Mouse (Mus musculus): ENCODE results near the gene Epha6. TPM values are rescaled to one million over a fixed set of nuclear protein-coding genes. Genes with fewer than 3 reads are reported as not detected.
"Not testable (repeated sequence)": the region's sequence is repeated elsewhere in the genome, so short reads cannot be mapped to it uniquely, and the experiment has no call there.

The Epha6 gene
- polyA plus RNA-seq, 1 experiment from 2014 or later: 0.46 TPM

DNA sequence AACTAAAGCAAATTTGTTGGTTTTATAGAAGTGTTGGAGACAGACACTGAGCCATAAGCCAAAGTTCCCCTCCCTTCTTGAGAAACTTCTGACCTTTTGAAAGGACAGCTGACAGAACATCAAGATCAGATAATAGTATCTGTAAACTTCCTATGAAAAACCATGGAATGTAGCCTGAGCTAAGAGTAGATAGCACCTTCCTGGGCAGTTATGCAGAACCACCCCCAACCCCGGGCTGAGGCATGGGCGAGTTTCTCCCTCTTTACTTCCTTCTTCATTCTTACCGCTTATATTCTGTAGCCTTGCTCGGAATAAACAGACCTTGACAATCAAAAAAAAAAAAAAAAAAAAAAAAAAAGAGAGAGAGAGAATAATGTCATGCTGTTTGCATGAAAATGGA is 805.5 kb downstream of the Epha6 start:
- not testable (repeated sequence) for DNase-seq (ENCODE audit: low spot score); H3K36me3 ChIP-seq; H3K9me3 ChIP-seq; H3K4me1 ChIP-seq; H3K4me3 ChIP-seq; H3K27ac ChIP-seq; H3K27me3 ChIP-seq (ENCODE audit: insufficient read depth, poor library complexity, severe bottlenecking)
- WGBS: 74% methylated on average over 4 of the region's 4 CpGs

DNA sequence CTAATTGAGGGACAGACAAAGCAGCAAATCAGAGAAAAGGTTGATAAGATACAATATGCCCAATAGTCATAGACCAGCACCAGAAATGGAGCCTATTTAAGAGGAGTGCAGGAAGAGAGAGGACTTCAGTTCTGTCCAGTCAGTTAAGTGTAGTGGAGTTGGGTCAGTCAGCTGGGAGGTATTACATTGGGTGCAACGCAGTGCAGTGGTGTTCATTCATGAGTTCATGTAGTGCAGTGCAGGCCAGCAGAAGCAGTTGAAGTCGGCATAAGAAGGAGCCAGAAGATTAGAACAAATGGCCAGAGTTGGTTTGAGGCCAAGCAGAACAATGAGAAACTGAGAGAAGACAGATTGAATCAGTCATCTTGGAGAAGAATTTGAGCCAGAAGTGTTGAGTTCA is 833.0 kb downstream of the Epha6 start:
- Histone ChIP-seq H3K27me3 (ENCODE audit: insufficient read depth, poor library complexity, severe bottlenecking) (no peaks in the 10 kb centered on the region), H3K36me3 (no peaks in the 10 kb centered on the region), H3K4me3 (no peak overlapping the region), H3K4me1 (no peaks in the 10 kb centered on the region), H3K9me3 (no peaks in the 10 kb centered on the region), H3K27ac (no peak overlapping the region)
- DNase-seq (ENCODE audit: low spot score): no peak
- WGBS: 72% methylated on average over 2 of the region's 2 CpGs

DNA sequence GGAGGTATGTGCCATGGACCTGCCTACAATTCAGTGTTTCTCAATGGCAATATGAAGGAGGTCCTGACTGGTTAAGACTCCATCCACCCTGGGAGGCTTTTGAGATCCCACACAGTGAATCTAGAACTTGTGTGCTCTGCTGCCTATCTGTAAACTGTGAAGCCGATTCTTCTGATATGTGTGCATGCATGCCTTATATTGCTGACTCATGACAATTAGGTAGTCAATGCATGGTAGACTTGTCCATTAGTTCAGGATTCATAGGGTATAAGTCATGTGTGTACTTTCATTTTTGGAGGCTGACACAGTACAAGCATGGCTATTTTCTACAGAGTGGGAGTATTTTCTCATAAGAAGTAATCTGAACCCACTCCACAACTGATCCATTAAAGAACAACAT is 834.9 kb downstream of the Epha6 start:
- no peaks in the 10 kb centered on the region for H3K36me3 ChIP-seq
- H3K4me3 ChIP-seq: no peak overlapping the region
- H3K4me1 ChIP-seq: no peaks in the 10 kb centered on the region
- no peak for DNase-seq (ENCODE audit: low spot score)
- 94% methylated on average over 1 of the region's 1 CpGs for WGBS
- H3K27me3 ChIP-seq (ENCODE audit: insufficient read depth, poor library complexity, severe bottlenecking): no peaks in the 10 kb centered on the region
- H3K27ac ChIP-seq: no peak overlapping the region
- H3K9me3 ChIP-seq: no peaks in the 10 kb centered on the region

DNA sequence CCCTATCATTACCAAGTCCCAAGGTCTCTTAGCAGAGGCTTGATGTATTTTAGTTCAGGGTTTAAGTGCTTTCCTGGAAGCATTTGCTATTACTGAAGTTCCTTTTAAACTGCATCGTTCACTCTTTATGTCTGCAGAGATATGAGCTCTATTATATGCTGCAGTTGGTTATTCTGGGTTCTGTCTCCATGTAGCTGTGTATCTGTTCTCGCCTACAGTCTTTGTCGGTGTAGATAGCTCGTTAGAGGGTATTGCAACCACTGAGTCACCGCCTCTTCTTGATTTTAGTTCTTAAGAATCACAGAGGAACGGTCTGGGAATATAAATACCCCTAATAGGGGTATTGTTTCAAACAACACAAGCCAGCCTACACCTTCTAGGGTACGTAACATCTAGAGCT is 835.4 kb downstream of the Epha6 start:
- no peaks in the 10 kb centered on the region for H3K4me1 ChIP-seq
- no peaks in the 10 kb centered on the region for H3K27me3 ChIP-seq (ENCODE audit: insufficient read depth, poor library complexity, severe bottlenecking)
- H3K4me3 ChIP-seq: no peak overlapping the region
- no peaks in the 10 kb centered on the region for H3K36me3 ChIP-seq
- WGBS: 80% methylated on average over 7 of the region's 7 CpGs
- no peak overlapping the region for H3K27ac ChIP-seq
- no peaks in the 10 kb centered on the region for H3K9me3 ChIP-seq
- DNase-seq (ENCODE audit: low spot score): no peak

DNA sequence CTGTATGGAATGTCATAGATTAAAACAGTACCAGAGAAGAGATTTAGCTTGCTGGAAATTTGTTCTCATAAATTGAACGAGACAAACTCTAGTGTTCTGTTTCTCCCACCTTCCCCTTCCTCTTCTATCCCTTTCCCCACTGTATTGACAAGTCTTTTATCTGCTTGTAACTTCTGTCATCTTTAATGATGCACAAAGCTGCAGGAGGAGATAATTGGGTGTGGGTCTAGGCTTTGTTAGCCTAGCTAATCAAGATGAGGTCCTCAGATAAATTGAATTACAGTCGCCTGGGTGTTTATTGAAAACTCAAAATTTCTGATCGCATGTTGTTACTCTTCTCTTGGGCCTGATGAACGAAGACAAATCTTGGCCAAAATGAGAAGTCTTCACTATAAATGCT is 844.5 kb downstream of the Epha6 start:
- Histone ChIP-seq H3K27me3 (ENCODE audit: insufficient read depth, poor library complexity, severe bottlenecking) (no peaks in the 10 kb centered on the region), H3K36me3 (no peaks in the 10 kb centered on the region), H3K4me3 (no peak overlapping the region), H3K9me3 (no peaks in the 10 kb centered on the region), H3K4me1 (no peaks in the 10 kb centered on the region), H3K27ac (no peak overlapping the region)
- DNase-seq (ENCODE audit: low spot score): no peak
- 74% methylated on average over 4 of the region's 4 CpGs for WGBS

DNA sequence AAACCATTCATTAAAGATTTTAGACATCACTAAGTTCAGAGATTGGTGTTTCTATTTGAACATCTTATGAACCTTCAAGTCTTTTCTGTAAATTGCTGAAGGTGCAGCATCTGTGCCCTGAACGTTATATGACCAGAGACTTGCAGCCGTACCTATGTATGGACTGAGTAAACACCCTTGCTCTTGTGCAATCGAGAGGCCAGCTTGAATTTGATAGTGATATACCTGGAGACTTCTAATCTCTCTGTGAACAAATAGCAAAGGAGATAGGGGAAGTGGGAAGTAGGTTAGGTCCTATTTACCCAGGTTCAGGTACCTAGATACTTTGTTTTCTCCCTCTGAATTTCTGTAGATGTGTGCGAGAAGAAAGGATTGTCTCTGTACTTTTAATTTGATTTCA is 854.4 kb downstream of the Epha6 start:
- Histone ChIP-seq H3K4me3 (no peak overlapping the region), H3K9me3 (no peaks in the 10 kb centered on the region), H3K36me3 (no peaks in the 10 kb centered on the region), H3K27ac (no peak overlapping the region), H3K27me3 (ENCODE audit: insufficient read depth, poor library complexity, severe bottlenecking) (no peaks in the 10 kb centered on the region), H3K4me1 (no peaks in the 10 kb centered on the region)
- 84% methylated on average over 4 of the region's 4 CpGs for WGBS
- no peak for DNase-seq (ENCODE audit: low spot score)

DNA sequence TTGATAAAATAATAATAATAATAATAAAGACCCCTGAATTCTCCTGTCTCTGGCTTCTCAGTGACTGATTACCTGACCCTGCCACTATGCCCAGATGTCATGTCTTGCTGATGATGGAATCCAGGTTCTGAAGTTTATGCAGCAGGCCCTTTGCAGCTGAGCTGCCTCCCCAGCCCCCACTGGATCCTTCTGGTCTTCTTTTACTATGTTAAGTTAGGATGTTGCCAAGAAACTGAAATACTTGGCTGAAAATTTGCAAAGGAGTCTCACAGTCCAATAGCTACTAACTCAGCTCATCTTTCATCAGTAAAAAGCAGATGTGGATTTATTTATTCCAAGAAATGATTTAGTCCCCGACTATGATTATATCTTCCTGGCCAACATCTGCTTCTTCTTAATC is 861.7 kb downstream of the Epha6 start:
- Histone ChIP-seq H3K9me3 (no peaks in the 10 kb centered on the region), H3K27ac (no peak overlapping the region), H3K4me3 (no peak overlapping the region), H3K4me1 (no peaks in the 10 kb centered on the region), H3K36me3 (no peaks in the 10 kb centered on the region), H3K27me3 (ENCODE audit: insufficient read depth, poor library complexity, severe bottlenecking) (no peaks in the 10 kb centered on the region)
- 88% methylated on average over 1 of the region's 1 CpGs for WGBS
- no peak for DNase-seq (ENCODE audit: low spot score)

DNA sequence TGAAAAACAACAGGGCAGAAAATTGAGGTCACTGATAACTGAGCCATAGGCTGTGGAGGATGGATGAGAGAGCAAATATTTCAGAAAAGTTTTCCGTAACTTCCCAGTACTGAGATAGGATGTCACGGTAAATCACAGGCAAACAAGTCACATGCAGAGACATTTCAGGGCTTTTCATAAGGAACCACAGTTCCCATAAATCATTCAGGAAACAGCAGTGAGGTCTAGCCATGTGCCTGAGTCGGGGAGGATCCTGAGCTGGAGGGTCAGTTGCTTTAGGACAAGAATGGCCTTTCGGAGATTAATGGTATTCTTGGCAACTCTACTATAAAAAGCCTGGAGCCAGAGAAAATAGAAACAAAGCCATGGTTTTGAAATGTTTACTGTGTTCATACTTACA is 889.8 kb downstream of the Epha6 start:
- 86% methylated on average over 4 of the region's 4 CpGs for WGBS
- Histone ChIP-seq H3K27me3 (ENCODE audit: insufficient read depth, poor library complexity, severe bottlenecking) (no peaks in the 10 kb centered on the region), H3K9me3 (no peaks in the 10 kb centered on the region), H3K4me3 (no peak overlapping the region), H3K36me3 (no peaks in the 10 kb centered on the region), H3K27ac (no peak overlapping the region), H3K4me1 (no peaks in the 10 kb centered on the region)
- DNase-seq (ENCODE audit: low spot score): no peak

DNA sequence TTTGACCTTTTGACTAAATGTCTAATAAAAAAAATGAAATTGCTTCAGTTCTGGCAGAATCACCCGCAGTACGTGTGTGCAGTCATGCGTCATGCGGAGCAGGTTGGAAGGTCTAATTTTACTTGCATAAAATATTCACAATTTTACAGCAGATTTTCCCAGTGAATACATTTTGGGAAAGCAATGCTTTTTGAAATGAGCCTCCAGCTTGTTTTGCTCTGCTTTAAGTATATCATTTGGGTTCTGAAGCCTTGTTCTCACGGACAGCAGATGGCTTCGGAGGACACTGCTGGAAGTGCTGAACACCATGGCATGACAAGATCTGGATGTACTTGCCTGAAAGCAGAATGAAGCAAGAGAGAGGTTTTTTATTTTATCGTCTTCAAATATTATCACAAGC is 912.1 kb downstream of the Epha6 start:
- no peak for DNase-seq (ENCODE audit: low spot score)
- WGBS: 87% methylated on average over 7 of the region's 7 CpGs
- no peaks in the 10 kb centered on the region for H3K27me3 ChIP-seq (ENCODE audit: insufficient read depth, poor library complexity, severe bottlenecking)

DNA sequence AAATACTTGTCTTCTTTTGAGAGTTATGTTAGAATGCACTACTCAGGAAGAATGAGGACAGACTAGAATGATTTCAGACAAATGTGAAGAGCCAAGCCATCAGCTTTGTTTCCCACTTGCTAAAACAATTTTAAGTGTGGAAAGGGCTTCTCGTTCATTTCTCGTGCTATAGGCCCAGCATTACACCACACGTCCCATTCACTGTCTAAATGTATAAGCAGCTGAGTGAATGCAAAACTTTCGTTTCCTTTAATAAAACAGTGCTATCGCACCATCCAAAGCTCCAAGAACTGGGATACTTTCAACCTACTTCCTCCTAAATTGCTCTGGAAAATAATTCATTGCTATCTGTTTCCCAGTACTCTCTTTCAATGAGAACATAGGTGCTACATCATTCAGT is 916.2 kb downstream of the Epha6 start:
- Histone ChIP-seq H3K27ac (no peak overlapping the region), H3K36me3 (no peaks in the 10 kb centered on the region), H3K4me3 (no peak overlapping the region), H3K4me1 (no peaks in the 10 kb centered on the region), H3K27me3 (ENCODE audit: insufficient read depth, poor library complexity, severe bottlenecking) (no peaks in the 10 kb centered on the region), H3K9me3 (no peaks in the 10 kb centered on the region)
- 83% methylated on average over 5 of the region's 5 CpGs for WGBS
- no peak for DNase-seq (ENCODE audit: low spot score)

More for the DNA sequence above, 912.1 kb downstream of the Epha6 start:
- H3K4me1 ChIP-seq: no peaks in the 10 kb centered on the region
- no peaks in the 10 kb centered on the region for H3K9me3 ChIP-seq
- no peak overlapping the region for H3K4me3 ChIP-seq
- no peak overlapping the region for H3K27ac ChIP-seq
- no peaks in the 10 kb centered on the region for H3K36me3 ChIP-seq

DNA sequence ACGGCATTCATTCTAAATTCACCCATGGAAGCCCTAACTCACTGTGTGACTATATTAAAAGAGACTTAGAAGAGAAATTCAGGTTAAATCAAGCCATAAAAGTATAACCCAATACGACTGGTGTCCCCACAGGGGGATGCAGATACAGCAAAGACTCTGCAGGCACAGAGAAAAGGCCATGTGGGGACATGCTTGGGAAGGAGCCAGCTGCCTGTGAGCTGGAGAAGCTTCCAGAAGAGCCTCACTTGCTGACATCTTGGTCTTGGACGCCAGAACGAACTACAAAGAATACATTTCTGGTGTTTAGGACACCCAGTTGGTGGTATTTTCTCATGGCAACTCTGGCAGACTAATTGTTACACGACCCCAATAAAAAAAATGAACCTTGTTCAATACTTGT is 920.2 kb downstream of the Epha6 start:
- 70% methylated on average over 5 of the region's 5 CpGs for WGBS
- Histone ChIP-seq H3K27me3 (ENCODE audit: insufficient read depth, poor library complexity, severe bottlenecking) (no peaks in the 10 kb centered on the region), H3K36me3 (no peaks in the 10 kb centered on the region), H3K27ac (no peak overlapping the region), H3K4me3 (no peak overlapping the region), H3K4me1 (no peaks in the 10 kb centered on the region), H3K9me3 (no peaks in the 10 kb centered on the region)
- no peak for DNase-seq (ENCODE audit: low spot score)

DNA sequence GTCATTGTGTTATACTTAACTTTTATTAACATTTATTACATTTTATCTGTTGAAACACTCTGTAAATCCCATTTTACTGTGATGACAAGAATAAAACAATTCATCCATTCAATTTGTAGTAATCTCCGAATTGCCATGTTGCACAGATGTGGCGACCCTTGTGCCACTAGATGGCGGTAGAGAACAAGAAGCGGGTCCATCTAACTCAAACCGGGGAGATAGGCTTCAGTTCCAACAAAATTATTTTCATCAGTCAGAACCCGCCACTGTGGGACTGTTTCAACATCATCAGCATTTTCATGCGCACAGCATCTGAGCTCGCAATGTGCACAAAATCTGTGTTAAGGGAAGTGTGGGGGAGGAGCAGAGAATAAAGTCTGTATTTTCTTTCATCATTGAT is 921.9 kb downstream of the Epha6 start:
- no peaks in the 10 kb centered on the region for H3K27me3 ChIP-seq (ENCODE audit: insufficient read depth, poor library complexity, severe bottlenecking)

DNA sequence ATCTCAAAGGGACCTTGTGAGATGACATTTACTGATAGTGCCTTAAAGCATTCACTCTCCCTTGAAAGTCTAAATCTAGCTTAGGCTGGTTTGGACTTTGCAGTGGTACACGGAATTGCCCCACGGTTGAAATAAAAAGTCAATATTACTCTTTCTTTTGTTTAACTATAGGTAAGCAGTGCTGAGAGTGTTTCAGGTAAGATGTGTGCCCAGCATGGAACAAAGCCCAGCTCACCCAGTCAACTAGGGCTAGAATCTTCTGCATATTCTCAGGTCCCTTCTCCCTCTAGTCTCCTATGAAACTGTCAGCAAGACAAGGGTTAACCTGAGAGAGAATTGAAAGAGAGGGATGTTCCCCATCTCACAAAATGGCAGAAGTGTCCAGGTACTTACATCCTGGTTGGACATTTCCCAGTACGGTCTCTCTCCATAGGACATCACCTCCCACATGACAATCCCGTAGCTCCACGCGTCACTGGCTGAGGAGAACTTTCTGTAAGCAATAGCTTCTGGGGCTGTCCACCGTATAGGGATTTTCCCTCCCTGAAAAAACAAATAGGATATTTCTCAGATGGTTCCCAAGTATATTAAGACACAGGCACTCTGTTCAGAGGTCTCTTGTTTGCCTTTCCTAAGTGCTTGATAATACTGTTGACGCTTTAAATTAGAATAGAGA is 923.0 kb downstream of the Epha6 start:
- WGBS: 79% methylated on average over 8 of the region's 8 CpGs
- H3K27ac ChIP-seq: no peak overlapping the region
- H3K9me3 ChIP-seq: no peaks in the 10 kb centered on the region

More for the DNA sequence above, 921.9 kb downstream of the Epha6 start:
- H3K36me3 ChIP-seq: no peaks in the 10 kb centered on the region
- DNase-seq (ENCODE audit: low spot score): no peak
- no peak overlapping the region for H3K27ac ChIP-seq
- no peaks in the 10 kb centered on the region for H3K9me3 ChIP-seq
- 10% methylated on average over 8 of the region's 8 CpGs for WGBS
- no peaks in the 10 kb centered on the region for H3K4me1 ChIP-seq
- H3K4me3 ChIP-seq: no peak overlapping the region

DNA sequence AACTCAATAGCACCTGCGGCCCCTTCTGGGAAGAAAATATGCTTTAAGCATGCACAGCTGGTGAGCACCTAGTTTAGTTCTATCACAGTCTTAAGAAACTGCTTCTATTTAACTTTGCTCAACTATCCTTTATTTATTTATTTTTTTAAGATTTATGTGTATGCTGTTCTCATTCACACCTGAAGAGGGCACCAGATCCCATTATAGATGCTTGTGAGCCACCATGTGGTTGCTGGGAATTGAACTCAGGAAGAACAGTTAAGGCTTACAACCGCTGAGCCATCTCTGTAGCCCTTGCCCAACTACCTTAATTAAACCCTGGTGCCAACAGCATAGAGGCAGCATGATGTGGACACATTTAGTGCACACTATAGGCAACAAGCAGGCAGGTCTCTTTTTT is 938.4 kb downstream of the Epha6 start:
- WGBS: 82% methylated on average over 2 of the region's 2 CpGs
- Histone ChIP-seq H3K9me3 (no peaks in the 10 kb centered on the region), H3K4me1 (no peaks in the 10 kb centered on the region), H3K27me3 (ENCODE audit: insufficient read depth, poor library complexity, severe bottlenecking) (no peaks in the 10 kb centered on the region), H3K27ac (no peak overlapping the region), H3K4me3 (no peak overlapping the region), H3K36me3 (no peaks in the 10 kb centered on the region)
- DNase-seq (ENCODE audit: low spot score): no peak

More for the DNA sequence above, 923.0 kb downstream of the Epha6 start:
- no peak for DNase-seq (ENCODE audit: low spot score)
- Histone ChIP-seq H3K4me1 (no peaks in the 10 kb centered on the region), H3K36me3 (no peaks in the 10 kb centered on the region), H3K27me3 (ENCODE audit: insufficient read depth, poor library complexity, severe bottlenecking) (no peaks in the 10 kb centered on the region), H3K4me3 (no peak overlapping the region)
